Mouse (Mus musculus) embryo, embryonic 9.5 days (tissue): ENCODE measurements around the gene Gm28038.

Experiments used
- DNase-seq: peaks from one replicate; pipeline ENCODE4 v3.0.0-alpha.2; 2017; ENCODE audit errors: extremely low spot score

Gm28038 gene

DNA sequence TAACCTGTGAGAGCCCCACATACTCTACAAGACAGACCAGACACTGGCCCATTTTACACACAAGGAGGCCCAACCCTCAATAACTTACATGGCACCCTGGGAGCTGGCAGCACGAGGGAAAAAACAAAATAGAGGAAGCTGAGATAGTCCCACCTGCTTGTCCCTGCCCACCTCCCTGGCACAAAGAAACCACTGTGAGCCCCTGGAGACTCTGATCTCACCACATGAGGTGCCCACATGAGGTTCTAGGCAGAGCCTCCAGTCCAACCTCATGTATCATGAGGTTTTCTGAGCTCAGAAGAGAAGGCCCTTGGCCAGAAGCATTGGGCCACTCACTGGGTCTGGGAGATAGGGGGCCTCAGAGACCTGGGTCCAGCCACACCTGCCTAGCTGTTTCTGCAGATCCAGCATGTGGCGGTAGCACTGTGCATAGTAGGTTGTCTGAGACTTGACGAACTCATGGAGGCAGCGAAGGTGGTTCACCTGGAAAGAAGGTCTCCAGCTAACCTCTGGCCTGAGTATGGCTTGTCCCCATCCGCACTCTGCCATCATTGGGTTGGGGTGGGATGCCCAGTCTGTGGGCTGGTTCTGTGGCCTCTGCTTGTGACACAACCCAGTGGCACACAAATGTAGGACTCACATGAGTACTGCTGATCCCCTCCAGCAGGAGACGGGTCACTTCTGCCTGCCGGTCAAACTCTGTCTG, 65.3 kb downstream of the Gm28038 start:
- no peak for DNase-seq

DNA sequence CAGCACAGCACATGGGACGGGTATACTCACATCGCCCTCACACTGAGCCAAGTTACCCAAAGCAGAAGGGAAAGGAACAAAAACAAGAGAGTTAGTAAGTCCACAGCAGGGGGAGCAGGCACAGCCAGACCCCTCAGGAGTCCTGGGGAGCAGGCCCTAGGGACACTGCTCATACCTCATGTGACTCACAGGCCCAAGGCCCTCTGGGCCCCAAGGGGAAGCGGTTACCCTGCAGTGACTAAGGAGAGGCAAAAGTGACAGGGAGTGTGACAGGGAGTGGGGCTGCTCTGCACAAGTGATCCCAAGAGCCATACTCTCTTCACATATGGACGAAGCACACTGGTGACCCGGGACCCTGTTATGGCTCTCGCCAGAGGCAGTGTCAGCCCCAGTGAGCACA, 68.4 kb downstream of the Gm28038 start:
- DNase-seq: no peak
